Mouse (Mus musculus): ENCODE data around the gene Il6st.

The Il6st gene

GRCm38 (mm10) chr13:112442867-112443529, 20.9 kb upstream of the Il6st start:
- DNase-seq (ENCODE audit: low spot score in 2 of 2), result no peak

DNA sequence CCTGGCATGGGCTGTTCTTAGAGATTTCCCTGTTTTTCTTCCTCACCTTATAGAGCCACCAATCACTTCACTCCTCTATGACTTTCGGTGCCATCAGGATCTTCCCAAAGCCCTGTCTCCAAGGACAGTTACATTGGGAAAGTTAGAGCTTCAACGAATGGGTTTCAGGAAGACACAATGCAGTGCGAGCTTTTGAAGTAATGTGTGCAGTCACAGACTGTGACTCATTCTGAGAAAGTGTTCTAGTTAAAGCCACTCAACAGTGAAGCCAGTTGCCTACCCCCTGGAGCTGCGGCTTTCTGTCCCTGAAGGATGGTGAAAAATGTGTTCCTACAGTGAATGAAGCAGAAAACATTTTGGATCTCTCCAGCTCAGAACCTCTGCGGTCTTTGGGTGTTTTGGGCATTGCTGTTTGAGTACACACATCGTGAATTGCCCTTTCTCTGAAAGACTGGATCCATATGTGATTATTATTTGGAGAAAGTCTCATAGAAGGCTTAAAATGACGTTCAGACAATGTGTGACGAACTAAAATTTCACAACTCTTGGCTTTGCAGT, 16.7 kb upstream of the Il6st start:
- DNase-seq (ENCODE audit: low spot score in 2 of 2), result no peak

DNA sequence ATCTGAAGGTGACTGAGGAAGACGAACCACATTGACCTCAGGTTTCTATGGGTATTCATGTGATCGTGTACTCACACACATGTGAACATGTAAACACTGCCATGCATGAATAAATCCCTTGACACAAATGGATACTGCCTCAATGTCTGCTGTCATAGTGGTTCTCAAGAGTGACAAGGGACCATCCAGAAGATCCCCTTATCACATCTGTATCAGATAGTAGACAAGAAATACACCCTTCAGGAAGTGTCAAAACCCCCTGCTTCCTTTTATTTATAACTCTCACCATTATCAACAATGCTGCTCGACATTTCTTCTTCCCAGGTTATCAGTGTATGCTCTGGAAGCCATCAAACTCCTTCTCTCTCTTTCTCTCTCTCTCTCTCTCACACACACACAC, 13.7 kb upstream of the Il6st start:
- no peak for DNase-seq (ENCODE audit: low spot score in 2 of 2)

GRCm38 (mm10) chr13:112457366-112457765, 6.5 kb upstream of the Il6st start:
- DNase-seq (ENCODE audit: low spot score in 2 of 2), result no peak

GRCm38 (mm10) chr13:112458016-112458415, 5.9 kb upstream of the Il6st start:
- no peak for DNase-seq (ENCODE audit: low spot score in 2 of 2)

GRCm38 (mm10) chr13:112458435-112459018, 5.3 kb upstream of the Il6st start:
- no peak for DNase-seq (ENCODE audit: low spot score in 2 of 2)

- no peak for DNase-seq (ENCODE audit: low spot score in 2 of 2)
Measured at GRCm38 (mm10) chr13:112459956-112460355, 3.9 kb upstream of the Il6st start.

DNA sequence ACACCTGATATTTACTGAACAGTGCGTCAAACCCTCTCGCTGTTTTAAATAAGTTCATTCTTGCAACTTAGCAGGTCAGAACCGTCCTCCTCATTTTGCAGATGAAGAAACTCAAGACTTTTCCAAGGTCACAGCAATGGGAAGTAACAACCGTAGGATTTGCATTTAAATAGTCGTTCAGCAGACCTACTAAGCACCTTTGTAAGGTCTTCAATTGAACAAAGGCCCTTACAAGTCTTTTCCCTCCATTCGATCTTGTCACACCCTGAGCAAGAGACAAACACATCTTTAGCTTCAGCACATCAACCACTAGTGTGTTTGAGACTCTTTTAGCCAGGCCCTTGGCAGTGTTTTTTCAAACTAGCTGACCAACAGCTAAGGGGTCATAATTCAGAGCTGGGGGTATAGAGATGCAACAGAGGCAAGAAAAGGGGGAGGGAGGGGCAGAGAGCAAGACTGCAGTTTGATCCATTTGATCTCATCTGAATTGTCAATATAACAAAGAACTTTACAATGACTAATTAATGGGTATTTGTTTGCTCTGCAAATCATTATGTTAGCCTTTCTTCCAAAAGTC, 1.4 kb upstream of the Il6st start:
- DNase-seq (ENCODE audit: low spot score in 2 of 2), result no peak

DNA sequence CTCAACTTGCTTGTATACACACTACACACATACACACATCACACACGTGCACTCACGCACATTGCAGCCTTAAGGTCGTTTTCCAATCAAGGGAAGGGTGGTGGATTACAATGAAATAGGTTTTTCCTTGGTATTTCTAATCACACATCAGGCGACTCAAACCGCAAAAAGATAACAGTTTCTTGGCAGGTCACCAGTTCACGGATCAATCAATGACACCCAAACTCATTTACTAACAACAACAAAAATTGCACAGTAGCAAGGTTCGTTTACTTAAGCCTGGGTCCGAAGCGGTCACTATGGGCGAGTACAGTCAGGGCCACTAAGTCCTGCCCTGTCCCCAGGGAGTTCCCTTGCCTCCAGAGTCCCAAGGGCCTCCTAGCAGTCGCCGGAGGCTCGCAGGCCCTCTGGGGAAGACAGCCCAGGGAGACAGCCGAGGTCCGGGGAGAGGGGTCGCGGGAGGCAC, 500 bp upstream of the Il6st start:
- no peak for DNase-seq (ENCODE audit: low spot score in 2 of 2)

DNA sequence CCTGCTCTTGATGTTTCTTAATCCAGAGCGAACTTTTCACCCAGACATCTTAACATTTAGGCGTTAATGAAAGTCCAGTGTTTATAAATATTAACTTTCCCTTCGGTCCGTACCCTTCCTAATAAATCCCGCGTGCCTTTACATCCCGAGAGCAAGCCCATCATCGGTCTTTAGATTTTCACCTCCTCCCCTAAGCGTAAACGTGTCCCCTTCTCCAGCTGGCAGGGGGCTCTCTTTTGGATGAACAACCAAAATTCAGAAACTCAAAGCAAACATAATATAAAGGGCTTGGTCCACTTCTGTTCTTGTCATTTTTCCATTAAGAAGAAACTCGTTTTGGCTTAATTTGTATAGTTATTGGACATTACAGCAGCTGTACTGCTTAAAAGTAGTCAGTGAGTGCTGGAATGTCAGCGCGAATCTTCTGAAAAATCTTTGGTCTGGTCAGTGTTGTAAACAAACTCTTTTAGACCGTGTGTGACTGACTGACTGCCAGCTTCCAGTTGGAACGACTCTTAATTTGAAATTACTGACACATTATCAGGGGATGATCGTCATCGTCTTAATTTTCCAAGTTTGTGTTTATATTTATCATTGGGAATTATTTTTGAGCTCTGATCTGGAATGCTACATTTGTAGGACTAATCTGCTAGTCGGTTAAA, 887 bp downstream of the Il6st start:
- no peak for DNase-seq (ENCODE audit: low spot score in 2 of 2)

DNA sequence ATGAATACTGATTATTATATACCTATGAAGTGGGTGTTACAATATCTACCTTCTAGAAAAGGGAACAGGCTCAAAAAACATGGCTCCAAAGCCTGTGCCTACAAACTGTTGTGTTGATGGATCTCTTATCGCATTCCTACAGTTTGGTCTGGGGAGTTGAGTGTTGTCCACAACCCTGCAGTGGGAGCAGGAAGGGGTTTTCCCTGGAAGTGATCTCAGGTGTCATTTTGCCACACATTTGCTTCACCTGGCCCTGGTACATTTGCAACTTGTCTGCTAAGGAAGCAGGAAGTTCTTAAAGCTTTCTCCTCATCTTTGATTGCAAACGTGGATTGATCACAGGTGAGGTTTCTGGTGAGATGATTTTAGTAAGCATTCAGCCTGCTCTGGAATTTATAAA, 1.7 kb downstream of the Il6st start:
- DNase-seq (ENCODE audit: low spot score in 2 of 2), result no peak

GRCm38 (mm10) chr13:112466136-112466945, 2.5 kb downstream of the Il6st start:
- no peak for DNase-seq (ENCODE audit: low spot score in 2 of 2)

DNA sequence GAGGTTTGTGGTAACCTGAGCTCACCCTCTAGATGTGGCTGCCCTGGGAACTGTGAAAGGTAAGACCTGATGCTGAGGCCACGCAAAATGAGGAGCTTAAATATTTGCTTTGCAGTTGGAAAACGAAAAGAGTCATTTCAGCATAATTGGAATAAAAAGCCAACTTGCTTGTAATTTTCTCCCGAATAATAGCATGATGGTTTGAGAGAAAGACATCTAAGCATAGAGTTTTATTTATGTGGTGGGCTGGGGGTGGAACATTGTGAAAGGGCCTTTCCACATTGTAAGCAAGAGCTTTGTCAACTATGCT, 3.0 kb downstream of the Il6st start:
- DNase-seq (ENCODE audit: low spot score in 2 of 2), result no peak

GRCm38 (mm10) chr13:112467384-112467783, 3.5 kb downstream of the Il6st start:
- DNase-seq (ENCODE audit: low spot score in 2 of 2), result no peak

GRCm38 (mm10) chr13:112469491-112469890, 5.6 kb downstream of the Il6st start:
- no peak for DNase-seq (ENCODE audit: low spot score in 2 of 2)

DNA sequence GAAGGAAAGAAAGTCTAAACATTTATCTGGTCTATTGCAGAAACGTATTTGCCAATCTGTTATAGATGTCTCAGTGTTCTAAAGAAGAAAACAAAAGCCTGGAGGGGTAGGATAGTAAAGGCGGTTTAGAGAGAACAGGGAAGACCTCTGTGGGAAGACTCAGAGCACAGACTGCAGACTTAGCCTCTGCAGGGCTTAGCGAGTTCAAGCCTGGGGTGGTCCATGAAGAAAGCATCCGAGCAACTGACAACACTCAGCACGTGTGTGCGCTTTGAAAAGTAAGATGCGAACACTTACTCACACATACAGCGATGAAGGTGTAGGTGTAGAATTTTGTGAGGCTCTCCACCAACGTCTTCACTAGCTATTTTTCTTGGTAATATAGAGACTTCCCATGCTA, 7.3 kb downstream of the Il6st start:
- DNase-seq (ENCODE audit: low spot score in 2 of 2), result no peak

DNA sequence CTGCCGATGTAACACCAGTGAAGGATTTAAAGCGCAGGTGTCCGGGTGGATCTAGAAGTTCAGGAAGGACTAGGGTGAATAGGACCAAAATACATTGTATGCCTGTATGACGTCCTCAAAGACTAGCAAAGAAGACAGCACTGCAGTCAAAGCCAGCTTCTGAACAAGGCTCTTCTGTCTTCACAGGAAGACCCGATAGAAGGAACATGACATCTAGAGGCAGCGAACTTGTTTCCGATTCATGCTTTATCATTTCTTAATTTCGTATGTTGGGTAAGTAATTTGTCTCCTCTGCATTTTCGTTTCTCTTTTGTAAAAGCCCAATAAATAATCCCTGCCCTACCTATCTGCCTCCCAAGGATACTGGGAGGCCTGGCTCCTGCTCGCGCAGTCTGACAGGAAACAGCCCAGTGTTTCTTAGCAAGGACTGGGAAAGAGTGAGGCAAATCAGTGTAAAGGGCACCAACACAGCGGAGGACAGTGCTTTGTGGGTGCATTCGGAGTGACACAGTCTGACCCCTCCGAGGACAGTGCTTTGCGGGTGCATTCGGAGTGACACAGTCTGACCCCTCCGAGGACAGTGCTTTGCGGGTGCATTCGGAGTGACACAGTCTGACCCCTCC, 8.6 kb downstream of the Il6st start:
- DNase-seq (ENCODE audit: low spot score in 2 of 2), result no peak

DNA sequence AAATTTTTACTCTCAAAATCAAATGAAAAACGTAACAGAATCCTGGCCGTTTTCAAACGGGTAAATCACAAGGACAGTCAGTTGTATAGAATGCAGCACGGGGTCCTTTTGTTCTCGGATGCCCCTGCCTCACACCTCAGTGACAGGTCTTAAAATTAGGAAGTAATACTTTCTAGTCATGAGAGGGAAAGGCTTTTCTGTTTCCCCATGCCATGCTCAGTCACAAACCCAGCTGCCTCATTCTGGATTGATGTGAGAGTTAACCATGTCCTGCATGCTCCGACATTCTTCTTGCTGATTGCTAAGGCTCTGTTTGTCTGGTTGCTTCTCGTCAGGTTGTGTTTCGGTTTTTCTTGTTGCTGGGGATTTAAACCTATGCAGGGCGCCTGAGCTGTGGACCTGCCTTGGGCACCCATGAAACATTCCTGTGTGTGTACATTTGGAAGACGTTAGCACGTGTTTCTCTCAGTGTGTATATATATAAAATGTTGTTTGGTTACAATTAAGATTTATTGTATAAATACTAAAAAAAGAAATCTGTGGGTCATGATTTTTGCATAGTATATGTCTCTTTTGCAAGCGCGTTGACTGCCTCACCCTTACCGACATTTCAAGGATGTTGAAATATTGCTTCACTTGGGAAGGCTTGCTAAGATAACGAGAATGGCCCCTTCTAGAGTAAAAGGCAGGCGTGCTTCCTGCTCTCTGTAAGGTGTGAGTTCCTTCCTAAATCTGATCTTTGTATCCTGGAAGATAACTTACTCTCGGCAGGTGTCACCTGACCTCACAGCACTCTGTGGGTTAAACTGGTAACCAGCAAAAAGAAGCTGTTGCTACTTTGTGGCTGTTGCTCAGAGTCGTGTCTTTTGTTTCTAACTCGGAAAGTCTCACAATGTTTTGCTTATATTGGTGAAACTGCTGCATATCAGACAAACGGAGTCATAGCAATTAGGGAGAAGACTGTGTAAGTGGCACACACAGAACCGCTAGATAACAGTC, 10.2 kb downstream of the Il6st start:
- no peak for DNase-seq (ENCODE audit: low spot score in 2 of 2)

DNA sequence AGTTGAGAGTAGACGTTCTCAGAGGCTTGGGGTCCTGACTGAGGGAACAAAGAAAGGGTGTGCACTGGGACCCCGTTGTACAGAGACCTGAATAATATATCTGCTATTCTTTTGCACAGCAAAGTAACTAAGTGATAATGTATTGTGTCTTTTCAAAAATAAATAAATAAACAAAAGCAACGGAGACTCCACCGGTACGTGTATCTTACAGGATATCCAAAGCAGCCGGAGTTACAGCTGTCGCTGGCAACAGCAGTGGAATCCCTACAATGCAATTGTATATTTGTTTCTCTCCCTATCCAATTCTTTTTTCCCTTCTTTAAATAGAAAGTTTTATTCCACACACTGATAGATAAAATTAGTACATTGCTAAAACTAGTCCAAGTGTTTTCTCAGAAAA, 15.2 kb downstream of the Il6st start:
- DNase-seq (ENCODE audit: low spot score in 2 of 2), result no peak

GRCm38 (mm10) chr13:112479926-112480325, 16.1 kb downstream of the Il6st start:
- DNase-seq (ENCODE audit: low spot score in 2 of 2), result no peak

Data from urinary bladder, postnatal 36 days (tissue).